Comparison of ENCODE assay signal across 30 mouse cellular contexts in the genomic region with DNA sequence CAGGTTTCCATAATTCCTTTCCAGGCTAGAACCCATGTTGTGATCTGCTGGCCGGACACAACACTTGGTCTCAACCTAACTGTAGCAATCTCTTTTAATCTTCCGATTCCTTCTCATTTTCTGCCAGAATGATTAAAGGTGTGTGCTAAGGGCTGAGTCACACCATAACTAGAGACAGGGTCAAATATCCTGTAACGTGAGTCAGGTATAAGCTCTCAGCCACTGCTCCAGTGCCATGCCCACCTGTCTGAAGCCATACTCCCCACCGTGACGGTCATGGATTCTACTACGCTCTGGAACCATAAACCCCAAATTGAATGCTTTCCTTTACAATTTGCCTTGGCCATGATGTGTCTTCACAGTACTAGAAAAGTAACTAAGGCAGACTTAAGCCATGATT.
"Had no signal": no experiment of that assay in that cellular context is flagged by ENCODE, and none has a peak within 500 bp of the region (broad histone marks: within the 10 kb centered on the region; RNA-seq: fewer than 3 reads in every experiment).

No protein-coding gene starts in this region.

- H3K9ac ChIP-seq: limb, embryonic 12.5 days; limb, embryonic 13.5 days; limb, embryonic 15.5 days; liver, embryonic 12.5 days; liver, embryonic 13.5 days; liver, embryonic 14.5 days; liver, embryonic 15.5 days; liver, postnatal 0 days; lung, embryonic 14.5 days; lung, embryonic 15.5 days; midbrain, embryonic 12.5 days; midbrain, embryonic 13.5 days; midbrain, embryonic 15.5 days; neural tube, embryonic 12.5 days had no signal

- H3K4me2 ChIP-seq: limb, embryonic 12.5 days; limb, embryonic 13.5 days; limb, embryonic 15.5 days; liver, embryonic 11.5 days; liver, embryonic 12.5 days; liver, embryonic 13.5 days; liver, embryonic 15.5 days; lung, embryonic 14.5 days; lung, embryonic 15.5 days; midbrain, embryonic 12.5 days; midbrain, embryonic 13.5 days; midbrain, embryonic 15.5 days; neural tube, embryonic 12.5 days had no signal

- H3K9me3 ChIP-seq: limb, embryonic 10.5 days; liver, embryonic 13.5 days; liver, embryonic 15.5 days; lung, embryonic 15.5 days; midbrain, embryonic 15.5 days; neural tube, embryonic 12.5 days had no signal

- ATAC-seq: liver, embryonic 12.5 days; liver, postnatal 0 days; lung, postnatal 0 days; midbrain, embryonic 13.5 days; midbrain, embryonic 15.5 days had no signal

- H3K4me3 ChIP-seq: limb, embryonic 10.5 days; limb, embryonic 12.5 days; limb, embryonic 13.5 days; limb, embryonic 15.5 days; liver, embryonic 12.5 days; liver, embryonic 13.5 days; liver, embryonic 15.5 days; lung, embryonic 15.5 days; megakaryocyte, embryonic 14.5 days; midbrain, embryonic 10.5 days; midbrain, embryonic 12.5 days; midbrain, embryonic 13.5 days; midbrain, embryonic 15.5 days; myocyte; neural tube, embryonic 12.5 days had no signal

- H3K4me1 ChIP-seq: limb, embryonic 10.5 days; limb, embryonic 12.5 days; limb, embryonic 13.5 days; limb, embryonic 15.5 days; liver, embryonic 12.5 days; liver, embryonic 13.5 days; liver, embryonic 15.5 days; lung, embryonic 15.5 days; midbrain, embryonic 10.5 days; midbrain, embryonic 12.5 days; midbrain, embryonic 13.5 days; midbrain, embryonic 15.5 days; neural tube, embryonic 12.5 days had no signal

- DNase-seq: left cerebral cortex, postnatal 4 days; liver; liver, embryonic 13.5 days; liver, postnatal 0 days; lung, adult 18-20 months; lung, adult 2 months; lung, embryonic 14.5 days; lung, postnatal 10 days; lung, postnatal 14 days; lung, postnatal 36 days; lung, postnatal 4 days; midbrain, embryonic 14.5 days had no signal

- H3K27ac ChIP-seq: limb, embryonic 10.5 days; limb, embryonic 12.5 days; limb, embryonic 13.5 days; limb, embryonic 15.5 days; liver, embryonic 12.5 days; liver, embryonic 13.5 days; liver, embryonic 14.5 days; liver, embryonic 15.5 days; lung, embryonic 15.5 days; macrophage; midbrain, embryonic 10.5 days; midbrain, embryonic 12.5 days; midbrain, embryonic 13.5 days; midbrain, embryonic 15.5 days; neural tube, embryonic 12.5 days had no signal

- H3K27me3 ChIP-seq: limb, embryonic 12.5 days; limb, embryonic 13.5 days; limb, embryonic 15.5 days; liver, embryonic 12.5 days; liver, embryonic 13.5 days; liver, embryonic 15.5 days; lung, embryonic 15.5 days; midbrain, embryonic 12.5 days; midbrain, embryonic 13.5 days; midbrain, embryonic 15.5 days; neural tube, embryonic 12.5 days had no signal

- H3K36me3 ChIP-seq: limb, embryonic 10.5 days; limb, embryonic 12.5 days; limb, embryonic 13.5 days; limb, embryonic 15.5 days; liver, embryonic 12.5 days; liver, embryonic 13.5 days; liver, embryonic 15.5 days; lung, embryonic 15.5 days; midbrain, embryonic 10.5 days; midbrain, embryonic 12.5 days; midbrain, embryonic 13.5 days; midbrain, embryonic 15.5 days; neural tube, embryonic 12.5 days had no signal
